Mouse (Mus musculus) embryonic facial prominence, embryonic 12.5 days (tissue): ENCODE data around the gene Proser3. TPM values are rescaled to one million over a fixed set of nuclear protein-coding genes. Genes with fewer than 3 reads are reported as not detected.

ENCODE experiments used
- ATAC-seq: fragments of 200-750 bp; cut with Nextera tagmentation; 2 replicates; pipeline ENCODE4 v1.8.0; 2017; ENCODE audit not compliant: insufficient number of reproducible peaks, insufficient read depth, low FRiP score, low TSS enrichment
- H3K27ac ChIP-seq: fragments of 300-500 bp; sonication (generic); 2 replicates; pipeline ENCODE4 v1.5.1; 2016; ENCODE audit warnings: mild to moderate bottlenecking
- H3K27me3 ChIP-seq: fragments of 300-500 bp; sonication (generic); 2 replicates; pipeline ENCODE4 v1.6.1; 2016; ENCODE audit warnings: mild to moderate bottlenecking, moderate library complexity
- H3K36me3 ChIP-seq: fragments of 300-500 bp; sonication (generic); 2 replicates; pipeline ENCODE4 v1.6.1; 2016; ENCODE audit warnings: mild to moderate bottlenecking
- H3K4me1 ChIP-seq: fragments of 300-500 bp; sonication (generic); 2 replicates; pipeline ENCODE4 v1.6.1; 2016
- H3K4me2 ChIP-seq: fragments of 300-500 bp; sonication (generic); replicated peaks from 2 replicates; pipeline ENCODE4 v1.6.1; 2016; ENCODE audit warnings: mild to moderate bottlenecking, moderate library complexity
- H3K4me3 ChIP-seq: fragments of 300-500 bp; sonication (generic); 2 replicates; pipeline ENCODE4 v1.5.1; 2016; ENCODE audit warnings: mild to moderate bottlenecking
- H3K9ac ChIP-seq: fragments of 300-500 bp; sonication (generic); 2 replicates; pipeline ENCODE4 v1.6.1; 2016; ENCODE audit warnings: mild to moderate bottlenecking, moderate library complexity
- H3K9me3 ChIP-seq: fragments of 300-500 bp; sonication (generic); 2 replicates; pipeline ENCODE4 v1.6.1; 2016; ENCODE audit warnings: mild to moderate bottlenecking, moderate library complexity
- WGBS: fragments of 180-500 bp; shearing (Covaris S2); methylation state at CpG from one replicate; pipeline ENCODE4 v1.1.7; 2016; 5-methylcytosine and 5-hydroxymethylcytosine counted together
- polyA plus RNA-seq: library from polyadenylated mRNA; unstranded; fragments of >200 nt; fragmentation: Nextera tagmentation; extraction: Ambion mirVana; gene quantifications from 2 replicates; pipeline ENCODE4 v1.2.1, GENCODE M21; 2016

Proser3 gene
- polyA plus RNA-seq, 1 experiment from 2014 or later = 16.0 TPM

DNA sequence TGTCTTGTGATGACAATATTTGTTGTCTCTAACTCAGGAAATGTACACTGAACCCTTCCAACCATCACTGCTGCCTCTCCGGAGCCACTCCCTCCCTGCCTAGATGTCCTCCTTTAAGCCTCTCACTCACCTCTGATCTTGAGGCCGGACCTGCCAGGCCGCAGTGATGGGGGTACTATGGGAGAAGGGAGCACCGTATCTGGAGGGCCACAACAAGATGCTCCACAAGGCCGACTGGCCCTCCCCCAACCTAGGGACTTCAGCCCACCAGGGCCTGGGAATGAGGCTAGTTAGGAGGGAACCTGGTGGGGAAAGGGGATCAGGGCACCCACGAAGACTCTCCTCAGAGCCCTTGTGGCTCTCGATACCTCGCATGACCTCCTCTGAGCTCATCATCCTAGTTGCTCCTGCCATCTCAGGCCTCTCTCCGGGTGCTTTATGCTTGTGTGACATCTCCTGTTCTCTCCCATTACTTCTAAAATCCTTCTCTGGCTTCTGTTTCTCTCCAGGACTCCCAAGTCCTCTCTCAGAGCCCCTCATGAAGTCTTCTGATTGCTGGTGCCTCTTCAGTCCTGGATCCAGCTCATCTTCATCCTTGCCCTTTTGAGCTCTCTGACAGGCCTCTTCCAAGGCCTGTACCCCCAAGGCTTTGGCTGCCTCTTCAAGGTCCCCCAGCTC is 39.0 kb upstream of the Proser3 start:
- no peak for ATAC-seq
- Histone ChIP-seq H3K4me3 (no peak overlapping the region), H3K36me3 (peaks cover 8% of the 10 kb centered on the region), H3K4me2 (no peak overlapping the region), H3K9ac (peak overlapping the region; percentile 19), H3K4me1 (peaks cover 19% of the 10 kb centered on the region), H3K9me3 (no peaks in the 10 kb centered on the region), H3K27ac (no peak overlapping the region), H3K27me3 (no peaks in the 10 kb centered on the region)
- WGBS = 81% methylated on average over 9 of the region's 9 CpGs

DNA sequence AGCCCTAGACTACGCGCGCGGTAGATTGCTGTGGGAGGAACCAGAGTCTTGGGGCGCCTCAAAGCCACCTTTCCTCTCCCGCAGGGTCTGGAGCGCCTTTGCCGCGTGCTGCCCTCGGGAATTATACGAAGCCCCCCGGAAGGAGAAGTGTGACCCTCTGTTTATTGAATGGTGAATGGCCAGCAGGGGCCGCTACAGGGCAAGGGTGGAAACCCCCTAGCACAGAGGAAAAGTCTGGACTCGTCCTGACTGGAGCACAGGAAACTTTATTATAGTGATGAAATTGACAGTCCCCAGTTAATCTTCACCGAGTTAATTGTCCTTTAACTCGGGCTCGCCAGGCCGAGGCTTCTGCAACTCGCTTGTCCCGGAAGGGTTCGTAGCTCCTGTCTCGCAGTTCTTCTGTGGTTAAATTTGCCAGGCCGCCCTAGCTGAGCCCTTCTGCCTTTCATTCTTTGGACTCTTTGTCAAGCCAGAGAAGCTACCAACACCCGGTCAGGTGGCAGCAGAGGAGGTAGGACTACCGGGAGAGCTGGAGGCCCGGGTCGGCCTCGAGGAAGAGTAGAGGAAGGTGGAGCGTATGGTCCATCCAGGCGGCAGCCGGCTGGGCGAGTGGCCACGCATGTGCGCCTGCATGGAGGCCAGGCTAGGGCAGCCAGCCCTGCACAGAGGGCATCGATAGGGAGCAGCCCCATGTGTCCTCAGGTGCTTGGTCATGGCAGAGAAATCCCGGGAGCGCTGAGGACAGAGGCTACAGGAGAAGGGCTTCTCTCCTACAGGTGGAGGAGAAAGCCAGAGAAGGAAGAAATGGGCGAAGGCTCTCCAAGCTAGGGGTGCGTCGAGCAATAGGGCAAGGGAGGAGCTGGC is 37.6 kb upstream of the Proser3 start:
- WGBS = 29% methylated on average over 40 of the region's 40 CpGs

DNA sequence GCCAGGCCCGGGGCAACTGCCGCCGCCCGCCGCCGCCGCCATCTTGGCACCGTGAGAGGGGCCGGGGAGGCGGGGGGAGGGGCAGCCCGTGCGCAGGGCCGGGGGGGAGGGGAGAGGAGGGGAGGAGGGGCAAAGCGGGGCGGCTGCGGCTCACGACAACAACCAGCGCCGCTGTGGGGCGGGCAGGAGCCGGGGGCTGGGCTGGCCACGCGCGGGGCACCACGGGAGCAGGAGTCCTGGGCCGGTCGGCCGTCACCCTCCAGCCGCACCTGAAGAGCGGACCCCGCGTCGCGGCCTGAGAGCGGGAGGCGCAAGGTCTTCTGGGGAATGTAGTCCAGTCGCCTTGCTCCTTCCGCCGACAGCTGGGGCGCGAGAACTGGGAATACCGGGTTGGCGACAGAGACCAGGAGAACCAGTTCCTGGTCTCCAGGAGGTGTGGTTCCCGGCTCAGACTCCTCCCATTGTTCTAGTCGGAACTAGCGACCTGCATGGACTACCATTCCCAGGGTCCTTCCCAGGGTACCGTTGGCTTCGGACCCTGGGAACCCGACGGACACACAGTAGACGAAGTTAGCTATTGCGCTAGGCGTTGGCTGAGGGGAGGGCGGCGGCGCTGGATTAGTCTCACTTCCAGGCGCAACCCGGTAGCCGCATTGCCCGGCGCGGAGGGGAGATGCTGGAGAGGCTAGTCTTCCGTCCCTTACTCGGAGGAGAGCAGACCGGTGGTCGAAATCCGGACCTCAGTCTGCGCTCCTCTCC is 36.8 kb upstream of the Proser3 start, which contains the start of gene Kmt2b:
Gene Kmt2b (minus strand): TSS at position 51 of the 759 bp plus-strand sequence.
- H3K4me1 ChIP-seq = peaks cover 19% of the 10 kb centered on the region
- H3K9ac ChIP-seq = peak within 1 kb of the TSS; percentile 99
- peaks cover 28% of the 10 kb centered on the region for H3K36me3 ChIP-seq
- no peaks in the 10 kb centered on the region for H3K9me3 ChIP-seq
- peak within 1 kb of the TSS; percentile 83 for H3K4me2 ChIP-seq
- H3K27ac ChIP-seq = peak within 1 kb of the TSS; percentile 93
- WGBS = under 1% methylated on average over 50 of the region's 68 CpGs
- peak; percentile 97 for ATAC-seq
- peak within 1 kb of the TSS; percentile 99 for H3K4me3 ChIP-seq
- no peaks in the 10 kb centered on the region for H3K27me3 ChIP-seq

More for the DNA sequence above, 37.6 kb upstream of the Proser3 start:
- Histone ChIP-seq H3K4me3 (peak overlapping the region; percentile 99), H3K36me3 (peaks cover 20% of the 10 kb centered on the region), H3K4me2 (peak overlapping the region; percentile 83), H3K27me3 (no peaks in the 10 kb centered on the region), H3K4me1 (peaks cover 19% of the 10 kb centered on the region), H3K9ac (peak overlapping the region; percentile 99), H3K27ac (peak overlapping the region; percentile 93), H3K9me3 (no peaks in the 10 kb centered on the region)
- ATAC-seq = peak; percentile 52

DNA sequence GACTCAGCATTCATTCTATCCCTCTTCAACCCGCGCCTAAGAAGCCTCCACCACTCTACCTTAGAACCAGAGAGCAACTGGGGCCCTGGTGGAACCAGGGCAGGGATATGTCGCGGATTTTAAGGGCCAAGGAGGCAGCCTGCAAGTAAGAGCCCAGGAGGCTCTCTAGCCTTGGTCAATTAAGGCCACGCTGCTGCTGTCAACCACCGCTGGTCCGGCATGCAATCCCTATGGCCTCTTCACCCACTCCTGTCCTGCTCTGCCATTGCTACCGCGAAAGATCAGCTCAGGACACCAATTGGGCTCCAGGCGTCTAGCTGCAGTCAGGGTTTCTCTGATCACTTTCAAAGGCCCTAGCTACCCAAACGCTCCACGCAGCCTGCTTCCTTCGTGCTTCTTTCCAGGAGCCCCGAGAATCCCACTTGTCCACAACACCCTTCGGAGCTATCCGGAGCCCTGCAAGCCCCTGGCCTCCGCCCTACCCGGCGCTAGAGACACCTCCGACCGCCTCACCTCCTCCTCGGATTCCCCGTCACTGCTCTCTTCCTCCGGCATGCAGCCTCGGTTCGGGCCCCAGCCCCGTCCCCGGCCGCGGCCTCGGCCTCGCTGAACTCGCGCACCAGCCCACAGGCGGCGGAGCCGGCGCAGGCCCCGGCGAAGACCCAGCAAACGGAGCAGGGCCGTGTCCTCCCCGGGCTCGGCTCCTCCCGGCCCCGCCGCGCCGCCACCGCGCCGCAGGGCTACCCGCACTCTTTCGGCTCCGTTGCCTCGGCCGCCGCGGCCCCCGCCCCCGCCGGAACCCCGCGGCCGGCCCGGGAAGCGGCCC is 36.0 kb upstream of the Proser3 start:
- under 1% methylated on average over 60 of the region's 67 CpGs for WGBS
- Histone ChIP-seq H3K4me2 (peak overlapping the region; percentile 83), H3K4me3 (peak overlapping the region; percentile 99), H3K9ac (peak overlapping the region; percentile 99), H3K36me3 (peaks cover 36% of the 10 kb centered on the region), H3K27me3 (no peaks in the 10 kb centered on the region), H3K27ac (peak overlapping the region; percentile 93), H3K9me3 (no peaks in the 10 kb centered on the region), H3K4me1 (peaks cover 19% of the 10 kb centered on the region)
- ATAC-seq = peak; percentile 14

DNA sequence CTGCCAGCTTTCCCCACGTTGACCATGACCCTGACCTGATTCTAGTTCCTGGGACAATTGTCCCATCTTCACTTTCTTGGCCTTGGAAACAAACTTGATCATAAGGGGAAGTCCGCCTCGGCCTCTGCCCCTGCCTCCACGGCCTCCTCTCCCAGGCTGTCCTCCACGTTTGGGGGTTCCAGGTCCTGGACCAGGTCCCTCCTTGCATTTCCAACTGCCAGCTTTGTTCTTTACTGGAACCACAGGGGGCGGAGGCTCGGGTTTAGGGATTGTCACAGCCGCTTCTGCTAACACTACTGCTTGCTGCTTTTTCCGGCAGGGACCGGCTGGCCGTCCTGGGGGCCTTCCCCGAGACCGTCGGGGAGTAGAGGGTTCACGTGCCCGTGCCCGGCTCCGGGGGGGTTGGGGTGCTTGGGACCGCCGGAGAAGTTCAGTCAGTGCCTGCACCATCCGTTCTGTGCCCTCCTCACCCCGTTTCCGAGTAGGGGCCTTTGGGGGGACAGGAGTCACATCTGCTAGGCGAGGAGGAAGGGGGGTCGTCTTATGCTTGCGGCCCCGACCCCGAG is 34.4 kb upstream of the Proser3 start:
- H3K36me3 ChIP-seq = peaks cover 51% of the 10 kb centered on the region
- H3K4me2 ChIP-seq = peak overlapping the region; percentile 83
- H3K9ac ChIP-seq = peak overlapping the region; percentile 99; the same call in 1 of the 2 replicates
- peak overlapping the region; percentile 99; the same call in 1 of the 2 replicates for H3K4me3 ChIP-seq
- H3K27ac ChIP-seq = no peak overlapping the region
- no peaks in the 10 kb centered on the region for H3K27me3 ChIP-seq
- peaks cover 19% of the 10 kb centered on the region for H3K4me1 ChIP-seq
- 86% methylated on average over 28 of the region's 28 CpGs for WGBS
- ATAC-seq = no peak
- H3K9me3 ChIP-seq = no peaks in the 10 kb centered on the region

DNA sequence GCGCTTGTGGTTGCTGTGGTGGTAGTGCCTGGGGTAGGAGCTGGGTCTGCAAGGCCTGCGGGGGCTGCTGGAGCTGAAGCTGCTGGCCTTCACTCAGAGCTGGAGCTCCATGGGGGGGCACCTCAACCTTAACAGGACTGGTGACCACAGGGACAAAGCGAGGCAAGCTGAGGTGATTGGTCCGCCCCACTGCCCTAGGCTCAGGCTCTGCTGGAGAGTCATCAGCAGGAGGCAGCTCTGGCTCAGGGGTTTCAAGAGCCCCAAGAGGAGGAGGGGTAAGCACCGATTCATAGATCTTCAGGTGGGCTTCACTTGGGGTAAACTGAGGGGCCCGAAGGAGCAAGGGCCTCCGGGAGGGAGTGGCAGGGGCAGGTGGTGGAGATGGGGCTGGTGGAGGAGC is 33.1 kb upstream of the Proser3 start:
- Histone ChIP-seq H3K9me3 (no peaks in the 10 kb centered on the region), H3K36me3 (peaks cover 64% of the 10 kb centered on the region), H3K4me3 (no peak overlapping the region), H3K9ac (no peak overlapping the region), H3K27me3 (no peaks in the 10 kb centered on the region), H3K4me1 (peaks cover 17% of the 10 kb centered on the region), H3K4me2 (no peak overlapping the region), H3K27ac (no peak overlapping the region)
- WGBS = 94% methylated on average over 7 of the region's 7 CpGs
- no peak for ATAC-seq

DNA sequence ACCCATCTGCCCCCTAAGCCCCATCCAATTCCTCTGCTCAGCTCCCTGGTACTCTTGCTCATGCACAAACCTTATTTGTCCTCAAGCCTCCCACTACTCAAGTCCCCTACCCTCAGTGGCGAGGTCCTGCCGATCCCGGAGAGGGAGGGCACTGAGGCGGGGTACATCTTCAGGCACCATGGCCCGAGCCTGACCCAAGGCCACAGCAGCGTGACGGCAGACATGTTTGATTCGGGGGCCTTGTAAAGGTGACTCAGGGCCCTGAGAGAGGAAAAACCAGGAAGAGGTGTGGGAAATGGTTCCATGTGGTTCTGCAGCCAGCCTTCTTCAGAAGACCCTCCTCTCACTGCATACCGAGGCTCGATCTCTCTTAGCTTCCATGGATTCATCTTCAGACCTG is 32.2 kb upstream of the Proser3 start:
- 91% methylated on average over 10 of the region's 10 CpGs for WGBS
- no peak overlapping the region for H3K9ac ChIP-seq
- no peaks in the 10 kb centered on the region for H3K9me3 ChIP-seq
- peaks cover 11% of the 10 kb centered on the region for H3K4me1 ChIP-seq
- peaks cover 72% of the 10 kb centered on the region for H3K36me3 ChIP-seq
- ATAC-seq = no peak
- no peaks in the 10 kb centered on the region for H3K27me3 ChIP-seq
- H3K4me2 ChIP-seq = no peak overlapping the region
- H3K27ac ChIP-seq = no peak overlapping the region
- H3K4me3 ChIP-seq = no peak overlapping the region

DNA sequence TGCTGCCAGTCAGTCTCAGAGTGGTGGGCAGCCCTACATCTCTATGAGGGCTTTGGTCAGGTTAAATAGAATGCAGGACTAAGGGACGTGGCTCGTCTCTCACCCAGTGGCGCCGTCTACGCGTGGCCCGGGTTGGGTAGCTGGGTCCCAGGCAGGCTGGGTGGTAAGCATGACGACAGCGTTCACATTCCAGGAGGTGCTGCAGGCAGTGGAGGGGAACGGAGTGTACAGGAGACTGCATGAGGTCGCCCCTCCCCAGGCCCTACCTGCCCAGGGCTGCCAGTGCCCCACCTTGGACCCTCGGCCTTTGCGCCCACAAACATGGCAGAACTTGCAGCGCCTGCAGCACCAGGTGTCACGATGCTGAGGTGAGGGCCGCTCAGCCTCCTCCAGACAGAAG is 29.4 kb upstream of the Proser3 start:
- H3K27me3 ChIP-seq = no peaks in the 10 kb centered on the region
- WGBS = 94% methylated on average over 16 of the region's 16 CpGs
- H3K4me3 ChIP-seq = no peak overlapping the region
- H3K27ac ChIP-seq = no peak overlapping the region
- H3K9ac ChIP-seq = no peak overlapping the region
- H3K4me1 ChIP-seq = no peaks in the 10 kb centered on the region
- peaks cover 97% of the 10 kb centered on the region for H3K36me3 ChIP-seq
- ATAC-seq = no peak
- H3K4me2 ChIP-seq = no peak overlapping the region
- no peaks in the 10 kb centered on the region for H3K9me3 ChIP-seq

DNA sequence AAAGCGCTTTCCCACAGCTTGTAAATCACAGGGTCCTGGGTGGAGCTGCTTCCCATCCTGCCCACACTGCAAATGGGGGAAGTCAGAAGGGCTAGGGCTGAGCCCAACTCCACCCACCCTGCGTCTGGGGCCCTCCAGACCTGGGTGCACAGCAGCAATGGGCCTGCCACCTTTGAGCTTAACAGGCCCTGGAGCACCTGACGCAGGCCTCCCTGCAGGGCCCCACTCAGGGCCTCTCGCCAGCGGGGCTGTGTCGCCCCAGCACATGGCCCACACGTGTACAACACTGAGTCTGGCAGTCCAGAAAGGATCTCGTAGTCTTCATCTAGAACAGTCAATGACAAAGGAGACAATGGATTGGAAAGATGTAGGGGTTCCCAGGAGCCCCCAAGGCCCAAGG is 27.9 kb upstream of the Proser3 start:
- Histone ChIP-seq H3K36me3 (peaks cover 97% of the 10 kb centered on the region), H3K9me3 (no peaks in the 10 kb centered on the region), H3K4me3 (no peak overlapping the region), H3K9ac (no peak overlapping the region), H3K4me2 (no peak overlapping the region), H3K27me3 (no peaks in the 10 kb centered on the region), H3K27ac (no peak overlapping the region), H3K4me1 (no peaks in the 10 kb centered on the region)
- ATAC-seq = no peak
- 96% methylated on average over 8 of the region's 8 CpGs for WGBS

DNA sequence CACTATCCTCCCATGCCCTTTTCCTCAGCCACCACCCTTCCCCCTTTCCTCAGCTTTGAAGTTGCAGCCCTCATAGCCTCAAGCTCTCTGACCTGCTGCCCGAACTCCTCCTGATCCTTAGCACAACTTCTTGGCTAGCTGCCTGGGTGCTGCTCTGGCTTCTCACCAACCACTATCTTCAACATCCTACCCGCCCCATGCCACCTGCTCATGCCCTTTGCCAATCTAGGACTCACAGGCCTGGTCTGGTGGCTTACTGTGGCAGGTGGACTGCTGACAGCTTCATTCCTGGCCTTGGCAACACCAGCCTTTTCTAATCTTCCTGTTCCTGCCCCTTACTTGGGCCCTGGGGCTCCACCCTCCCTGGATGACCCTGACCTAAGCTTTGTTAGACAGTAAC is 20.9 kb upstream of the Proser3 start:
- H3K27me3 ChIP-seq = no peaks in the 10 kb centered on the region
- no peaks in the 10 kb centered on the region for H3K4me1 ChIP-seq
- no peak overlapping the region for H3K4me2 ChIP-seq
- 77% methylated on average over 2 of the region's 2 CpGs for WGBS
- H3K9me3 ChIP-seq = no peaks in the 10 kb centered on the region
- H3K27ac ChIP-seq = no peak overlapping the region
- no peak overlapping the region for H3K9ac ChIP-seq
- H3K36me3 ChIP-seq = peaks cover 94% of the 10 kb centered on the region
- ATAC-seq = no peak
- no peak overlapping the region for H3K4me3 ChIP-seq
